Mouse (Mus musculus) spleen, adult 2 months (tissue): ENCODE data around the gene Fam166a.

ENCODE experiments used
- CTCF ChIP-seq: fragments of 200-500 bp; IDR thresholded peaks from 2 replicates; pipeline ENCODE4 v1.5.1; 2011; ENCODE audit warnings: mild to moderate bottlenecking, inconsistent platforms; ENCODE audit not compliant: insufficient read depth, insufficient read length, insufficient replicate concordance; ENCODE audit errors: extremely low read depth
- POLR2A ChIP-seq: fragments of 200-500 bp; IDR thresholded peaks from 2 replicates; pipeline ENCODE4 v1.6.1; 2011; ENCODE audit warnings: low read depth, low read length, inconsistent platforms

DNA sequence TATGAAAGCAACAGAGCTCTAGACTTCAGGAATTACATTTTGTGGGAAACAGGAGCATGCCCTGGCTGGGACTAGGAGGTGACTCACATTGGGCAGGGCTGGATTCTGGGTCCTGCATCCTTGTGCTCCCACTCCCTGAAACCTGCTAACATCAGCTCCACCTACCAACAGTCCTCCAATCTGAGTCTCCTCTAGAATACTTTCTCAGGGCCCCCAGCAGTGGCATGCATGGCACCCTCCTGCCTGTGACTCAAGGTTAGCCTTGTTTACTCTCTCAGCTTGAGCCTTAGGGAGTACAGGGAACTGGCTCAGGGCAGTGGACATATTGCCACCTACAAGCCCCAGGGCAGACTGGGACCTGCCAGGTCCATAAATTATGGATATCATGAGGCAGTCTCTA, 19.6 kb downstream of the Fam166a start:
- TF ChIP-seq POLR2A: no peak
- no peak for TF ChIP-seq CTCF
